Mouse (Mus musculus) adrenal gland, postnatal 14 days (tissue): ENCODE data around the gene Stxbp6. TPM values are rescaled to one million over a fixed set of nuclear protein-coding genes. Genes with fewer than 3 reads are reported as not detected.

Experiments
- DNase-seq: peaks from one replicate; pipeline ENCODE4 v3.0.0; 2021; ENCODE audit warnings: mixed read lengths
- total RNA-seq: library from RNA; stranded (reverse); gene quantifications from 2 replicates; pipeline ENCODE4 v1.2.3, GENCODE M21; 2021

Gene Stxbp6
- total RNA-seq, 1 experiment from 2014 or later: 16.9 TPM

DNA sequence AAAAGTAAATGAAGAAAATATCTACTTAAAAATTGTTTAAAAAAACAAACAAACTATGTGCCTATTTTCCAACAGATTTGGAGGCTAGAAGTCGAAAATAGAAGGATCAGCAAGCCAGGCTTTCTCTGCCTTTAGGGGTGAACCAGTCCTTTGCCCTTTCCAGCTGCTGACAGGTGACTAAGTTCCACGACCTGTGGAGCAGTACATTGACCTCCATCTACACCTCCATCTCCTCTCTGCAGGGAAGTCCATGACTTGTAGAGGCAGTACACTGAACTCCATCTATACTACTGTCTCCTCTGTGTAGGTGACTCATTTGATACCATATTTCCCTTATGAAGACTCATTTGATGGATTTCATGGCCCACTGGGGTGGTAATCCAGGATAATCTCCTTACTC lies 78.2 kb downstream of the Stxbp6 start:
- DNase-seq: no peak

DNA sequence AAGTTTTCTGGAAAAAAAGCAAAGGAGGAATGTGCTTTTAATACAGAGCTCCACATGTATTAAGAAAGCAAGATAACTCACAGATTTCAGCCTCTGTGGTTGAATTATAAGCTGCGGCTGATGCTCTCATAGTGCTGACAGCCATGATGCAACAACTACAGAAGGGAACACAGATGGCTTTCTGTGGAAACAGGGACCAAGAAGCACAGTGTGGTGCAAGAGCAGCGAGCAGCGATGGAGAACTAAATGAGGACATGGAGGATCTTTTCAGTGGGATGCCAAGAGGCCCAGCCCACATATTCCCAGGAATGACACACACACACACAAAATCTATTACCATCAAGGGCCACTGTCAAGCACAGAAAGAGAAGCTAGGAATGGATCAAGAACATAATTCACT lies 81.1 kb downstream of the Stxbp6 start:
- no peak for DNase-seq

DNA sequence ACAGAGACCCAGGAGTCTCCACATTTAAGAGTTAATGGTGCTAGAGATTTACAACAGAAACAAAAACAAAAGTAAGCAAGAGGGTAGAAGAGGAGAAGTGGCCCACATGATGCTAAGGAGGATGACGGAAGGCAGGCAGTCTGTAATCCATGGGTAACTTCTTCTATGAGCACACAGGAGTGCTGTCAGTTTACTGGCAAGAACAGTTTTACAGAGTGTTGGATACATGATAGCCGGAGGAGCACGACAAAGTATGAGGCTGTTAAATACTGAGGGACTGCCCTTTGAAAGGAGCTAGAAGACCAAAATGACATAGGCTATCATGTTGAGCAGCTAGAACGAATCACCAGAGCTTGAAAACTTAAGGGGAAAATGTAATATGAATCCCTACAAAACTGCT lies 81.7 kb downstream of the Stxbp6 start:
- no peak for DNase-seq

DNA sequence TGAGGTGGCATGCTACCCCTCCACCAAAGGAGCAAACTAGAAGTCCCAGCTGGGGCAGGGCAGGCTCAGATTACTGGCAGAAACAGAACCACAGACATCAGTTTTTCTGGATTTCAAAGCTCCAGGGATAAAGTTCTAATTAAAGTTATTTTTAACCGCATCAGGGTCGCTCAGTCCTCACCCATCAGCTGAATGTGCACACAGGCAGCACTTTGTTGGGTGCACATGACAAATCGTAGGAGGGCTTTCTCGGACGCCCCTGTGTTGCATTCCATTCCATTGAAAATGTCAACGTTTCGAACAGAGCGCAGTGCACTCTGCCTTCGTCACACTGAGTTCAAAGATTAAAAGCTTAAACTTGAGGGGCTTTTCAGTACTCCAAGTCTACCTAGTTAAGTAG lies 84.1 kb downstream of the Stxbp6 start:
- no peak for DNase-seq

DNA sequence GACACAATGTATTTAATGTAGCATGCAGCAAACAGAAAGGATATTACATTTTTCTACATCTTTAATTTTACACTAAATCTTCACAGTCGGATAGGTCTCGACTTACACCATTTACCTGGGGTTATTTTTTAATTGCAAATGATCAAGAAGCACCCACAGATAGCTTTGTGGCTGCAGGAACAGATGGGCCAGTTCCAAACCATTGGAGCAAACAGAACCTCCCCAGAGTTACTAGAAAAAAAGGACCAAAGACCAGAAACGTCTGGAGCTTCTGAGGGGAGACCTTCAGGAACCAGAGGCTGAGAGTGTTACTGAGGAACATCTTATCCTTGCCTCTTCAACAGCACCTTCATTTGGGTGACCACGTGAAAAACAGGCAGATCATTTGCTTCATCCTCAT lies 85.5 kb downstream of the Stxbp6 start:
- no peak for DNase-seq

- no peak for DNase-seq
Observed at GRCm38 (mm10) chr12:44987762-44988161, 86.7 kb downstream of the Stxbp6 start.

- DNase-seq: no peak
Observed at GRCm38 (mm10) chr12:44979316-44979848, 95.1 kb downstream of the Stxbp6 start.

- DNase-seq: peak; percentile 6
Observed at GRCm38 (mm10) chr12:44975266-44975665, 99.2 kb downstream of the Stxbp6 start.

DNA sequence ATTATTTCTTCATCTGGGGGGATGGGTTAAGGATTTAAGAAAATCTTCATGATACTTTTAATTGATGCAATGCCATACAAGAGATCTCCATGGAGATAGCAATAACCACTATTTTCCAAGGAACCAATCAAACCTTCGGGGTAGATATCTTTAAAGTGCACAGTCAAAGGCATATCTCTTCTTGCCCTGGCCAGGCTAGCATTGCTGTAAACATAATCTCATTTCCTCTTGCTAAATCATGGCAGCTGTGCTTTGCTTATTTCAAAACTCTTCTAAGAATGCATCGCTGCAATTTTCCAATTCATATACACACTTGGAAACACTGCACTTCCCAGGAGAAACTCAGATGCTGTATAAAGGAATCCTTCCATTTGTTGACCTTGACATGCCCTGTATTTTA lies 103.0 kb downstream of the Stxbp6 start:
- DNase-seq: no peak

- no peak for DNase-seq
Observed at GRCm38 (mm10) chr12:44967448-44967847, 107.1 kb downstream of the Stxbp6 start.

DNA sequence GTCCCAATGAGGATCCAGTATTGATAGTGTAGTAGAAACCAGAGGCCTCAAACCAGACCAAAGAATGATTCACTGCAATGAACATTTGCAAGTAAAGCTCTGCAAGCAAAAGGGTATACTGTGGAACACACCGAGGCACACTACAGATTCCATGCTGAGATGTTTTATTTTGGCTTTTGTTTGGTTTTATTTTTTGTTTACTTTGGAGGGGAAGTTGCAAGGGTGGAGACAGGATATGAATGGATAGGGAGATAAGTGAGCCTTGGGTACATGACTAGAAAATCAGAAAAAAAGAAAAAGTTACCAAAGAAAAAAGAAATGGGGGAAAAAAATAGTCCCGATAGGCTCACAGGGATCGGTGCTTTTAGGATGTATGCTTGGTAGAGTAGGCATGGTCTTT lies 117.0 kb downstream of the Stxbp6 start:
- no peak for DNase-seq

DNA sequence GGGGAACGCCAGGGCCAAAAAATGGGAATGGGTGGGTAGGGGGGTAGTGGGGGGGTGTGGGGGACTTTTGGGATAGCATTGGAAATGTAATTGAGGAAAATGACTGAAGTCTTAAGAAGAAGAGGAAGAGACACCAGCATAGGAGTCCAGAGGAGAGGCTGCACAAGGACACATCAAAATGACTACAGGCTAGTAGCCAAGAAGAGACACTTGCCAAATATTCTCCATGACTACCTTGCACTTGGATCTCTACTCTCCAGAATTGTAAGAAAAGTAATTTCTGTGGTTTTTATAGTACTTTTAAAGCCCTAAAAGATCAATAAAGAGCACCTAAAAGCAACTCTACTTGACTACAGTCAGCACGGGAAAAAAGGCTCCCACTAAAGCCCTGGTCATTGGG lies 121.4 kb downstream of the Stxbp6 start:
- DNase-seq: peak; percentile 38

GRCm38 (mm10) chr12:44952072-44952471 lies 122.4 kb downstream of the Stxbp6 start:
- DNase-seq: peak; percentile 50

DNA sequence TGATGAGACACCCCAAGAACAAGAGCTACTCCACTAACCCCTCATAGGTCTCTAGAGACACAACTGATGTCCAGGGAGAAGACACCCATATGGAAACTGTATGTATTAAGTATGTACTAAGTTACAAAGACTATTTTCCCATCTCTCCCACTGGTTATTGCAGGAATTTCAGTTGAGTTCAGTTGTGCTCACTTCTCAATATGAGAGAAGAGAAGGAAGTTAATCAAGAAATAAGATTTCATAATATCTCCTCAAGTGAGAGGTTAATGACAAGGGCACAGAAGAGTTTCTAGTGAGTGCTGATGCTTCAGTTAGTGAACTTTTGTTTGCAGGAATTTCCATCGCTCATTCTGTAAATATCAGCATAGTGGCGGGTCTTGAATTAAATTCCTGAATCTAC lies 124.0 kb downstream of the Stxbp6 start:
- DNase-seq: no peak

GRCm38 (mm10) chr12:44947823-44948222 lies 126.7 kb downstream of the Stxbp6 start:
- DNase-seq: no peak

- no peak for DNase-seq
Observed at GRCm38 (mm10) chr12:44940325-44940724, 134.2 kb downstream of the Stxbp6 start.

- DNase-seq: no peak
Observed at GRCm38 (mm10) chr12:44939106-44939505, 135.4 kb downstream of the Stxbp6 start.

GRCm38 (mm10) chr12:44932954-44933353 lies 141.6 kb downstream of the Stxbp6 start:
- no peak for DNase-seq

GRCm38 (mm10) chr12:44931716-44932115 lies 142.8 kb downstream of the Stxbp6 start:
- no peak for DNase-seq

DNA sequence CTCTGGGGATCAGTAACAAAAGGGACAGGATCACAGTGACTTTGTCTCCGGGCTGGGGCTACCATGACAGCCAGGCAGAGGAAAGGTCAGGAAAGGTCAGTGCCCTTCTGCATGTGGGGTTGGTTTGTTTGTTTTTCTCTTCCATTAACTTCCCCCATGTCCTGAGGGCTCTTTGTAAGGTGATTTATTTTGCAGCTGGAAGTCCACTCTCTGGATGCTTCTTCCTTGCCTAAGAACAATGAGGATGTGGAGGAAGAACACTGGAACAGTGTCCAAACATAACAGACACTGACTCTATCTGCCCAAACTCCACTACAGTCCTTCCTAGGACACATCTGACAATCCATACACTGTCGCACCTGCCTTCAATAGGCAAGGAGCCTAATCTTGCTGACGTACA lies 146.1 kb downstream of the Stxbp6 start:
- DNase-seq: no peak

DNA sequence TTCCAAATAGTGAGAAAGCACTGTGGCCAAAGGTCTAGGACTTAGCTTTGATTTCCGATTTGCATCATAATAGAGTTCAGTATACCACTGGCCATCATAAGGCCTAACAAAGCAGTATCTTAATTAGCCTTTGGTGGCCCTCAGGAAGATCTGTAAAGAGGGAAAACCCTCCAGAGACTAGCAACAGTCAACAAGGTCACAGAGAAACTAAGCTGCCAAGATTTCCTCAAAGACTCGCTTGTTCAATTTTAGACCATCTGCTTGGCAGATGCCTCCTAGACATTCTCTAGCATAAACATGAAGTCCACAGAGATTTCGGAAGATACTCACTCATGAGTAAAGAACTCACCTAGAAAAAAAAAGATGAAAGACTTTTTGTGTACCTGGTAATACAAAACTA lies 148.6 kb downstream of the Stxbp6 start:
- DNase-seq: no peak

DNA sequence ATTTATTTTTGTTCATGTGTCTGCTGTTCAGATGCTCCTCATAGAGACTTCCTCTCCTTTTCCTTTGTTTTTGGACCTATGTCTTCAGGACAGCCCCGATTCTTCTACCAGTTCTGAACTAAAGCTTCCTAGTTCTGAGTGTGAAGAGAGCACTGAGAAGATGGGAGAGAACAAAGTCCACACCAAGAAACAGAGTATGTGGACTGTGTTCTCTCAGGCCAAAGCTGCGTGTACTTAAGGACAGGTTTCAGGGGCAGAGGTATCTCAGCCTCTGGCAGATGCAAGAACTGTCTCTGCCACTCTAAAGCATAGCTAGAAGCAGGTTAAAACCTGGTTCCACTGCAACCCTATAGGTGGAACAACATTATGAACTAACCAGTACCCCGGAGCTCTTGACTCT lies 151.2 kb downstream of the Stxbp6 start:
- DNase-seq: no peak

GRCm38 (mm10) chr12:44922241-44922640 lies 152.3 kb downstream of the Stxbp6 start:
- no peak for DNase-seq

- no peak for DNase-seq
Observed at GRCm38 (mm10) chr12:44919613-44920012, 154.9 kb downstream of the Stxbp6 start.

DNA sequence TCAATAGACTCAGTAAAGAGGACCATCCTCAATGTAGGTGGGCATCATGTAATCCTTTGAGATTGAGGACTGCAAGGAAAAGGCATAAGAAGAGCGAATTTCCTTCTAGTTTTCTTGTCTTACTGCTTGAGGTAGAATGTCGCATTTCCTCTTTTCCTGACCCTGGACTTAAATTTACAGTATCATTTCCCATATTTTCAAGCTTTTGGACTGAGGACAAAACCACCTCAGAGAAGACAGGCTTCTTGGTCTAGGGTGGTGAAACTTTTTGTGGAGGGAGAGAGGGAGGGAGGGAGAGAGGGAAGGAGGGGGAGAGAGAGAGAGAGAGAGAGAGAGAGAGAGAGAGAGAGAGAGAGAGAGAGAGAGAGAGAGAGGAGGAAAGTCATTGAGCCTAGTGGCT lies 155.6 kb downstream of the Stxbp6 start:
- no peak for DNase-seq
